Mouse (Mus musculus) cerebellum, adult (tissue): ENCODE data around the gene Mapkapk5.
"Not testable (repeated sequence)": the region's sequence is repeated elsewhere in the genome, so short reads cannot be mapped to it uniquely, and the experiment has no call there.

Experiments
- ATAC-seq: cut with Nextera tagmentation; 2 replicates; pipeline ENCODE4 v1.9.2; 2017; ENCODE audit warnings: mild to moderate bottlenecking, moderate library complexity, mixed read lengths; ENCODE audit not compliant: insufficient number of reproducible peaks, low FRiP score, low TSS enrichment

The Mapkapk5 gene

DNA sequence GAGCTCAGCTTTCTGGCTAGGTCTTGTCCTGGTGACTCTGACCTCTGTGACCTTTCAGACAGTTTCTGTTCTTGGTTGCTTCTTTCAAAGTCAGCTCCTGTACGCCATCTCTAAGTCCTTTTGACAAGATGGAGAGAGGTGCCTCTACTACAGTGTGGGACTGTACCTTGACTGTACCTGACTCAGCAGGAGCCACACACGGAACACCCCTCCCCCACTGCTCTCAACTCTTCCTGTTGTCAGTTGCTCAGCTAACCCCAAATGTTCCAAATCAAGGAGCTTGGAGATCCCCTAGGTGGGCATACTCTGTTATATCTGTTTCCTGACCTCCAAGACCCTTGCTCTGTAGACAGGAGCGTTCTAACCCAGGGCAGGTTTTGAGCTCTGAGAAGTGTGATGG, 42.5 kb downstream of the Mapkapk5 start, which contains the start of gene Adam1b:
Gene Adam1b (minus strand): TSS at position 205 of the 400 bp plus-strand sequence.
- no peak for ATAC-seq

- not testable (repeated sequence) for ATAC-seq
Observed at GRCm38 (mm10) chr5:121501424-121501996, 44.2 kb downstream of the Mapkapk5 start.

- ATAC-seq: no peak
Observed at GRCm38 (mm10) chr5:121500719-121501118, 45.0 kb downstream of the Mapkapk5 start.

DNA sequence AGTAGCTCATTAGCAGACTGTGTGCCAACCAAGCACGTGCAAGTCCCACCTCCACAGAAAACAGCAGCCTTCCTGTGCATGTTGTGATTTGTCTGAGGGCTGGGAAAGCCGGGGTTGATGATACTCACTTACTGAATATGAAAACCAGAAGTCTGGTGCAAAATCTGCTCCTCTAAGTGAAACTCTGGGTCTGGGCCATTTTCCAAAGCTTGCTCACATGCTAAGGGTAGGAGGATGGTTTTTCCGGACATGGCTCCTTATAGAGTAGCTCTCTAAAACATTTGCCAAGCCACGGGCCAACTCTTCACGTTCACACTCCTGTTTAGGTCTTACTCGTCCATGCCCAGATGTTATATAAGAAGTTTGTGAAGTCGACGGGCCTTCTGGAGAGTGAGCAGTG, 52.4 kb downstream of the Mapkapk5 start:
- no peak for ATAC-seq

- ATAC-seq: no peak
Observed at GRCm38 (mm10) chr5:121484801-121485200, 60.9 kb downstream of the Mapkapk5 start.

DNA sequence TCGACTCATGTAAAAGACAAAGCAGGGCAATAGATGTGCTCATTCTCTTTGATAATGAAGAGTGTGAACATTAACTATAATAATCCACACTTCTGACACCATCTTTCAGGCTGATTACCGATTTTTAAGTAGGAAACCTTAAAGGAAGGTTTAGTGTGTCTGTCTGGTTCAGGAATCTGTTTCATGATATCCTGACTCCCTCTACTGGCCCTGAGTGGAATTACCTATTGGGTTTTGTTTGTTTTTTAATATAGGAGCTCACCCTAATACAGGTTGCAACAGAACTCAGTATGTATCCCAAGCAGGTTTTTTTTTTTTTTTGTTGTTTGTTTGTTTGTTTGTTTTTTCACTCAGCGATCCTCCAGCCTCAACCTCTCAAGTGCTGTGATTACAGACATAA, 68.0 kb downstream of the Mapkapk5 start:
- ATAC-seq: no peak

DNA sequence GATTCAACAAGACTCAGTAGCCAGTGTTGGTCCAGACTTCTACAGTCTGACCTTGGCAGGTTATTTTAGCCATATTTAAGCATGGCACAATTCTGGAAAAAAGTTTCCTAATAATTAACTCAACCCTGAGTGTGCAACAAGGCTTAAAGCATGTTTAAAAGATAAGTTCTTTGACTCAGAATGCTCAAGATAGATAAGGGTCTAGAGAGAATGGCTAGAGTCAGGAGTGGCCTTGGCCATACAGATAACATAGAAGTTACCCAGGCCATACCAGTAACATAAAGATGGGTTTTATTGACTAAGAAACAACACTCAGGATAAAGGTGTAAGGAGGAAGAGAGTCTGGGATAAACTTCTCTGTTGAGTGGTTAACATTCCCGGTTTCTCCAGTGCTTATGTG, 69.7 kb downstream of the Mapkapk5 start:
- no peak for ATAC-seq
